Mouse (Mus musculus) ovary, postnatal 14 days (tissue): ENCODE measurements around the gene Phf11c.
"Not testable (repeated sequence)": the region's sequence is repeated elsewhere in the genome, so short reads cannot be mapped to it uniquely, and the experiment has no call there.

ENCODE experiments used
- DNase-seq: peaks from one replicate; pipeline ENCODE4 v3.0.0; 2022; ENCODE audit warnings: low spot score

Gene Phf11c

DNA sequence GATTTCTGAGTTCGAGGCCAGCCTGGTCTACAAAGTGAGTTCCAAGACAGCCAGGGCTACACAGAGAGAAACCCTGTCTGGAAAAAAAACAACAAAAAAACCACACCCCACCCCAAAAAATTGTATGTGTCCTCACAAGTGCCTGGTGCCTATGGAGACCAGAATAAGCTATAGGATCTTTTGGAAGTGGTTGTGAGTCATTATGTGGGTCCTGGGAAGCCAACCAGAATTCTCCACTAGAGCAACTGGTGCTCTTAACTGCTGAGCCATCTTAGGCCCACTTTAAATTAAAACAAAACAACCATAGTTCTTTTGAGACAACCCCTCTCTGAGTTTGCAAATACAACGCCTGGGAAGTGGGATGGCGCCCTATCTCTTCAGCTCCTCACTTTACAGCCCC is at the start of gene Phf11c:
Phf11c (minus strand) TSS at position 101 of the 400 bp plus-strand sequence.
- DNase-seq = no peak

DNA sequence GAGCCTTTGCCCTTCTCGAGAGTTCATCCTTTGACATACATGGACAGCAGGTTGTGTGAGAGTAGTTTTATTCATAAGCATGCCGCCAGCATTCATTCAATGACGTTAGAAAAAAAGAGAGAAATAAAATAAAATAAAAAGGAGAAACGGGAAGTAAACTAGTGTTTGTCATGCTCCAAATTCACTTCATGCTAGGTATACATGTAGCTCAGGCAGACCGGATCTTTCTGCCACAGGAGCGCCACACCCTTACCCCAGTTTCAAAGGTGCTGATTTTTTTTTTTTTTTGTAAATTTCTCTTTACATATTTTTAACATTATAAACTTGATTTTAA is 46.3 kb upstream of the Phf11c start:
- no peak for DNase-seq

DNA sequence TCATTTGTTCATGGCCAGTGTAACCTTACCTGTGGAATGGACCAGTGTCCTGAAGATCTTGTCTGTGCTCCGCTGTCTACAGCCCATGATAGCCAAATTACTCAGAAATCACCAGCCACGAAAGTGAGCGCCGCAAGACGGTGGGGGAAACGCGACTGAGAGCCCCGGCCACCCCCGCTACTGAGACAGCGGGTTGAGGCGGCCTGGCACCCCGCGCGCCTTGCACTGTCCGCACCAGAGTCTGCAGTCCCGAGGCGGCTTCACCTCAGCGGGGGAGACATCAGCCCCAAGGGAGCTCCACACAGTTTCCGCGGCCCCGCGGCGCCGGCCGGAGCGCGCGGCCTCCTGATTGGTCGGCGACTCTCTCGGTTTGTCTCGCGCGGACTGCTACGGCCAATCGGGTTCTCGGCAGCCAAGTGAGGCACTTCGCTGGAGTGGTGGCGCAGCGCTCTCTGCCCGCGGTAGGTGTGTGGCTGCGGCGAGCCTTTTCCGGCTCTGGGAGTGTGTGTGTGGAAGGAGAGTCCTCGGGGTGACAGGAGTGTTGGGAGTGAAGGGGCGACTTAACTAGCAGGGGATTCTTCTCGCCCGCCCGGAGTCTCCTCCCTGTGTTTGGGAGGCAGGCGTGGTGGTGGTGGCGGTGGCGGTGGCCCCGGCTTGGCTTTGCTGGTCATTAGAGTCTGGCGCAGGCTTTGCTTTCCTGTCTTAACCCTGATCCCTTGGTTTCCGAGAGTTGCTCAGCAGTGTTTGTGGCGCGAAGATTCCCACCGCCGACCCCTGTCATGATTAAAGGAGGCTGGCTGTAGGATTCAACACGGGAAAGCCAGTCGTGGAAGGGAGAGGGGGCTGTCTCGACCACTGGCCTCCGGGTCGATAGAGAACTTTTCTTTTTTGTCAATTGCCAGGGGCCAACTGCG is 45.6 kb upstream of the Phf11c start, which contains the start of the genes Setdb2 and Cab39l:
Setdb2 (minus strand) TSS at position 327 of the 914 bp plus-strand sequence.
Cab39l (plus strand) TSS at position 415 of the 914 bp plus-strand sequence.
- DNase-seq = peak; percentile 89

DNA sequence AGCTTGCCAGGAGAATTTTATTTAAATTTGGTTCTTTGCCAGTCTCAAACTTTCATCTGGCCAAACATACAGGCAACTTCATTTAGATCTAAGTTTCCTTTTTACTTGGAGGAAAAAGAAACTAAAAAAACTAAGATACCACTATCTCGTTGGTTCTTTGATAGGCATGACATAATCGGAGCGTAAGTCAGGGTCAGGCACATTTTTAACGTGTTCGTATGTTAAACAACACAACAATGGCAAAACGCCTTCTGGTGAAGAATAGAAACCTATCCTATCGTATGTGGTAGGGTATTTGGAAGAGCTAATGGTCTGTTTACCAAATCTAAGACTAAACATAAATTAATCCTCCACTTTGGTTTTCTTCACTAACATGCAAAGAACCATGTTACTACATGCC is 44.9 kb upstream of the Phf11c start:
- no peak for DNase-seq

DNA sequence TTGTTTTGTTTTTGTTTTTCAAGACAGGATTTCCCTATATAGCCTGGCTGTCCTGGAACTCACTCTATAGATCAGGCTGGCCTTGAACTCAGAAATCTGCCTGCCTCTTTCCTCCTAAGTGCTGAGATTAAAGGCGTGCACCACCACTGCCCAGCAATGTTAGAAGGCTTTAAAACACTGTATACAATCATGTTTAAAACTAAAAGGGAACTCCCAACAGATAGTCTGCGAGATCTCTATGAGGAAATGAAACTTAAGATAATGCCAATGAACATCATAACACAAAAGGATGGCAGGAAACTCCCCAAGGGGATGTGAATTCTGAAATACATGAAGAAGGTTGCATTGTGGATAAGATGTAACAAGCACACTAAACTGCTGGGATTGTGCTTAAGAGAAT is 43.3 kb upstream of the Phf11c start:
- DNase-seq = no peak

DNA sequence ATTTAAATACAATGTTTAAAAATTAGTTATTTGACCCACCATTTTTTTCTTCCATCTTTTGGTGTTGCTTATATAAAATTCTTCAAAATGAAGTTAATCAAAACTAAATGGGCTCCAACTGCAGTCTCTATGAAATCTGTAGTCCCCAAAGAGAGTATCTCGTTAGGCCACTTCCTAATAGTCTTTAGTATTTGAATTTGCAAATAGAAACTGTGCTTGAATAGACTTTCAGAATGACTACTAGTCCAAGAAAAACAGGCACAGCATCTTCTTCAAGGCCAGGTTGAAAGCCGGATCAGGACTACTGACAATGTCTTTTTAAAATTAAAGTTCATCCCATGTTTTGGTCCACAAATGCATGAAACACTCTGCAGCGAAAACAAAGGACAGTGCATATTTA is 42.2 kb upstream of the Phf11c start:
- no peak for DNase-seq

DNA sequence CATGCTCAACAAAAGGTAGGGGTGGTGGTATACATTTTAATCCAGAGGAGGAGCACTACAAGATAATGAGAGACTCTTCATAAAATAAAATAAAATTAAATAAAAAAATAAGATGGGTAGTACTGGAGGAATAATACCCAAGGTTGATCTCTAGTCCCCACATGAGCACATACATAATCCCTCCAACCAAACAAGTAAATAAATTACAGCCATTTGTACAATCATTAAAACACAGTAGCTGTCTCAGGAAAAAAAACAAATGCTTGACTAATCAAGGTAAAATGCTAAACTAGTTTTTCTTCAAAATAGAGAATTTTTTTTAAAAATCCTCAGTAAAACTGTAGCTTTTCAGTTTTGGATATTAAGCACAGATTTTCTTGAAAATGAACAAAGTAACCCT is 40.0 kb upstream of the Phf11c start:
- no peak for DNase-seq

DNA sequence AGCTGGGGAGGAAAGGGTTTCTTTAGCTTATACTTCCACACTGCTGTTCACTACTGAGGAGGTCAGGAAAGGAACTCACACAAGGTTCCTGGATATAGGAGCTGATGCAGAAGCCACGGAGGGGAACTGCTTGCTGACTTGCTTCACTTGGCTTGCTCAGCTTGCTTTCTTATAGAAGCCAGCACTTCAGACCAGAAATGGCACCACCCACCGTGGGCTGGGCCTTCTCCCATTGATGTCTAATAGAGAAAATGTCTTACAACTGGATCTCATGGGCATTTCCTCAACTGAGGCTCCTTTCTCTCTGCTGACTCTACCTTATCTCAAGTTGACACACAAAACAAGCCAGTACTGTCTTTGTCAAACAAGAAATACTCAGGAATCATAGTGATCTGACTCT is 38.7 kb upstream of the Phf11c start:
- no peak for DNase-seq

DNA sequence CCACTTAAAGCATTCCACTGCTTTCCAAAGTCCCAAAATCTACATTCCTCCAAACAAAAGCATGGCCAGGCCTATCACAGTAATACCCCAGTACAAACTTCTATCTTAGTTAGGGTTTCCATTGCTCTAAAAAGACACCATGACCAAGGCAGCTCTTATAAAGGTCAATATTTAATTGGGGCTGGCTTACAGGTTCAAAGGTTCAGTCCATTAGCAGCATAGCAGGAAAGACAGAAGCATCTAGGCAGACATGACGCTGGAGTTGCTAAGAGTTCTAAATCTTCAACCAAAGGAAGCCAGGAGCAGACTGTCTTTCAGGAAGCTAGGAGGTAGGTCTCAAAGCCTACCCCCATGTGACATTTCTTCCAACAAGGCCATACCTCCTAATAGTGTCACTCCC is 35.4 kb upstream of the Phf11c start:
- DNase-seq = no peak

DNA sequence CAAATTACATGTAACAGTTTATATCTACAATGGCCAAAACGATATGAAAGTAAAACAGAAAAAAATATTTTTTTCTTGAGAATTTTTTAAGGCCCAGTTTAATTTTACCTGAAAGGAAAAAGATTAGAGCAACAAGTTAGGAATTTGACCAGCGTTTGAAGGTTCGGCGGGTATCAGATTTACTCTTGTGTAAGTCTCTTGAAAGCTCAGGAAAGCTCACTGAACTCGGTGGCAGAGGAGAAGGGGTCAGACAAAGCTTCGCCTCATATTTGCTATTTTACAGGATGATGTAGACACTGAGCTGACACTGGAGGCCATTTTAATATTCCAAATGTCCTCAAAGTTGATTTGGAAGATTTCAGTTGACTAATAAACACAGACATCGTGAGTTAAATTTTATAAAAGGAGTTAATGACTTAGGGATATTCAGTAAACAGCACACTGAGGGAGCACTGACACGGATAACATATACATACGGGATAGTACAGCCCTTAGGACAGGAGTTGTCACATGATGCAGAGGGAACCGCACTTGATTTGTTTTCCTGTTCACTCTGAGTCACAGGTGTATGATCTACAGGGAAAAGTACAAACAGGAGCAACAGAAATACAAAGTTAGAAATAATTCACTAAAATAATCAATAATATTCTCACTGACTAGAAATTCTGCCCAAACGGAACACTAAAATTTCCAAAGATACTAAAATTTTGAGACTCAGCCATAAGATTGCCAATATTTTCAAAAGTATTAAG is 27.9 kb upstream of the Phf11c start:
- no peak for DNase-seq

DNA sequence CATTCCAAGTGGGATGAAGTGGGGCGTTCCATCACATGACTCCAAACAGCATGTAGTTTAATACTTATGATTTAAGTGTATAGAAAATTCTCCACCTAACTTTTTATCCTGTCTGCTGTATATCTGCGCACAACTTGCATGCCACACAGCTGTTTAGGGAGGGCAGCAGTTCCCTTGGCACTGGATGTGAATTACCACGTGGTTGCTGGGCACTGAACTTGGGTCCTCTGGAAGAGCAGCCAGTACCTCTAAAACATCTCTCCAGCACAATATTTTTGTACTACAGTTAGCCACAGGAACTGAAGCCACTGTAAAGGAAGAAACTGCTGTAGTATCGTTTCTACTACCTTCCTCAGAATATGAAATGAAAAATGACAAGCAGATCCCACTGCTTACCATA is 23.0 kb upstream of the Phf11c start:
- DNase-seq = no peak

DNA sequence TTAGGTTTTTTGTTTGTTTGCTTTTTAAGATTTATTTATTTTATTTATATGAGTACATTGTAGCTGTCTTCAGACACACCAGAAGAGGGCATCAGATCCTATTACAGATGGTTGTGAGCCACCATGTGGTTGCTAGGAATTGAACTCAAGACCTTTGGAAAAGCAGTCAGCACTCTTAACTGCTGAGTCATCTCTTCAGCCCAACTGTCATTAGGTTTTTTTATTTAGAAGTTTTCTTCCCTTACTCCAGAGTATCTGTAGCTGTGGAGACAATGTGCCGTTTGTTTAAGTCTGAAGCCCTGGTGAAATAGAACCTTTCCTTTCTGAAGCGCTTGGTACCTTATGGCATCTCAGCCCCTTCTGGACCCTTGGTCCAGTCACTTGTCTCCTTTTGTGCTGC is 19.8 kb upstream of the Phf11c start:
- DNase-seq = not testable (repeated sequence)

DNA sequence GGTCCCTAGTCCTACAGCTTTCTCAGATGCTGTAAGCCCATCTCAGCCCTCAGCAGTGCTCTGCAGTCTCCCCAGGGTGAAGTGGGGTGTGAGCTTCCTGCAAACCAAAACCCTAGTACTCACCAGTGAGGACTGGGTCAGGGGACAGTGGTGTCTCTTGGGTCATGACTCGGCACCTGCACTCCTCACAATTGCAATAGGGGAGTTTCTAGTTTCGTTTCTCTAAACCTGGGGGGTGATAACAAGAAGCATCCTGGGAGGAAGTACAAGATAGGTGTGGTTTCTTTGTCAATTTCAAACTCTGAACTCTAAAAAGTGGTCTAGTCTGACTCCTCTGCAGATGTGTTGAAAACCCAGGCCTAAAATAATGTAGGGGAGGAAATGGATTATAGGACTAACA is 1.8 kb upstream of the Phf11c start:
- DNase-seq = no peak

DNA sequence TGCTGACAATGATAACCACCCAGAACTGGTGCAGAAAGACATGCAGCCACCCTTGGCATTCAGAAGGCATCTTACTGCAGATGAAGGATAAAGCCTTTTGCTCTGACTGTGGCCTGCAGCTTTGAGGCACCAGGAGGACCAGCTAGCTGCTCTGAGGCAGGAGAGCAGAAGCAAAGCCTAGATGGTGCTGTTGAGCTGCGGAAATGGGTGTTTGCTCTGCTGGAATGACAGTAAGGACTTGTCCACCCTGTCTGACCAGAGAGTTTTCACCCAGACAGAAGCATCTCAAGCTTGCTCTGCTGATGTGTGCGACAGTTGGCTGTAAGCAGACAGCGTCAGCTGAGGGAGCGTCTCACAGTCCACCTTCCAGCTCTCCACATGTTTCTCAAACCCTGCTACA is 5.0 kb downstream of the Phf11c start:
- DNase-seq = not testable (repeated sequence)

DNA sequence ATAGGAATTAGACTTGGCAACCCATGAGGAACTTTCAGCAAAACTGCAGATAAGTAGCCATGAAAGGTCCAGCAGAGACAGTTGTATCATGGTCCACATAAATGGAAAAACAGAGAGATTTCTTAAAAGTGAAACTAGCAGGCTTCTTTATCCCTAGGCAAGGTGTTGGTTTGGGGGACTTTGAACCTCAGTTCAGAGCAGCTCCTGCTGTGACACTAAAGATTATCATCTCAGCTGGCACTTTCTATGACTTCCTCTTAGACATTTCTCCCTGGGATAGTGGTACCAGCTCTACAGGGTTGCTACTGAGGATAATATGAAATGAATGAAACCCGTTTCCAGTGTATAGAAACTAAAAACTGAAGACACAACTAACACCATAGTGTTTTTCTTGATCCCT is 5.6 kb downstream of the Phf11c start:
- DNase-seq = no peak

DNA sequence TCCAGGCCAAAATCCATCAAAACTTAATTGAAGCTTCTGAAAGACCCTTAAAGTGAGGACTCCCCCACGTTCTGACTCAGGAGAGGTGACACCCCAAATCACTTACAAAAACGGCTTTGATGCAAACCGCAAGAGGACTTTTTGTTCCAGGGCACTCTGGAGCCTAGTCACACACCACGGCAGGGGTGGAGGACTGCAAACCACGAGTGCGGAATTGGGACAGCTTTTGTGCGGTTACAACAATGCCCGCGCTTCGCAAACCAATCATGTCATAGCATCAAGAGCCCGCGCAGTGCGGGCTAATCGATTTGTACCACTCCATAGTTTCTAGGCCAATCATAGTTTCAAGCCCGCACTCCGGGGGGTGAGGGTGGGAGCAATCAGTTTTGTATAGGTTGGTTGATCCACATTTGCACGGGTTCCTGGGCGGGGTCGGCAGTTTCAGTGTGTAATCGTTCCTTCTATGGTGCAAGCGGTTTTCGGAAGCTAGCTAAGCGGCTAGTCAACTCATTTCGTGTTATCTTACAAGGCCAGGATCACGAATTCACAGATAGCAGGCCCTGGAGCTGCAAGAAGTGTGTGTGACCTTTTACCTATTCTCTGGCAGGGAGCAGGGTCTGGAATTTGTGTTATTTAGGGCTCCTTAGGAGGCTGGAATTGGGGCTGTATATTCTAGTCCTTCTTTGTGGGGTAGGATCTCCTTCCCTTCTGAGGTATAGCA is 24.7 kb downstream of the Phf11c start:
- no peak for DNase-seq

DNA sequence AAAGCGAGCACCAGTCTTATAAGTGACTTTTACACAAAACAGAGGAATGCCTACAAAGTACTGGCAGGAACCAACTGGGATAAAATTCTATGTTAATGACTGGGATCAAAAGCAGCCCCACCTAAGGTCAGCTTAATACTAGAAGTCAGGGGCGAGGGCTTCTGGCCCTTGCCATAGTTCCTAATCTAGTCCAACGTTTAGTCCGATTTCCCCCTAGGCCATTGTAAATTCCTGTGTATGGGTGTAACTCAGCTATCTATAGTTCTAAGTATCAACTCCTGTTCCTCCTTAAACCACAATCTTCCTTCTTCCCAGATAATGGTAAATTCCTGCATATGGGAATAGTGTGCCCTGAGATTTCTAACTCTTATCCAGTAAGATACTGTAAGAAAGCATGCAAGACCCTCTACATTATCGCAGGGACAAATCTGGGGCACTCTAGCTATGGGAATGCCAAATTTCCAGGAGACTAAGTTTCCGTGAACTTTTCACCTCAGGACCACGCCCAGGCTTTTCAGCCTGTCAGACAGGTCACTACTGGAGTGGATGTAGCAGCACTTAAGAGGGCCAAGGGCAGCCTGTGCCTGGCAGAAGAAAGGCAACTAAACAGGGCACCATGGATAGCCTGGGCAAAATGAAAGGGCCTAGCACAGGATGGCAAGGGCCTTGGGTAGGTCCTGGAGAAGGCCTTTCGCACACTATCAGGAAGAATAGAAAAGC is 28.6 kb downstream of the Phf11c start:
- DNase-seq = no peak

DNA sequence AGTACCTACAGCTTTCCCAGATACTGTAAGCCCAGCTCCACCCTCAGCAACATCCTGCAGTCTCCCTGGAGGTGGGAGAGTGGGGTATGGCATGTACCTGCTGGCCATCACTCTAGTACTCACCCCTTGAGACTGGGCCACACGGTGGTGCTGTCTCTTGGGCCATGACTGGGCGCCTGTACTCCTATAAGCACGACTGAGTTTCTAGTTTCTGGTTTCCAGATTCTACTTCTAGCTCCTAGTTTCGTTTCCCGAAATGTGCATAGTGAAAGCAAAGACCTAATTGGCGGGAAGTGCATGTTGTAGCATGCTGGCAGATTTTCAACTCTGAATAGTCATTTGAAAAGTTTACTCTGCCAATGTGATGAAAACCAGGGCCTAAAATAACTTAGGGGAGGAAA is 29.9 kb downstream of the Phf11c start, which contains the start of gene Phf11d:
Phf11d (minus strand) TSS at position 227 of the 401 bp plus-strand sequence.
- peak; percentile 13 for DNase-seq

DNA sequence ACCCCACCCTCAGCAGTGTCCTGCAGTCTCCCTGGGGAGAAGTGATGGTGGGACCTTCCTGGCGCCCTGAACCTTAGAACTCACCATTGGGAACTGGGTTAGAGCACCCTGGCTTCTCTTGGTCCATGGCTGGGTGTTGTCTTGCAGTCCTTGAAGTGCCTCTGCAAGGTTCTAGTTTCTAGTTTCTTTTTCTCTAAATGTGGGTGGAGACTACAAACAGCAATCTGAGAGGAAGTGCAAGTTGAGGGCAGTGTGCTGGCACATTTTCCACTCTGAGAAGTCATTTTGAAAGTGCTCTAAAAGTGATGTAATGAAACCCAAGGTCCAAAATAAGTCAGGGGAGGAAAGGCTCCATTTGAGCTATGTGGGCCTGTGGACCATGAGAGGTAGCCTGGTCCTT is 54.0 kb downstream of the Phf11c start, which contains the start of gene Phf11b:
Phf11b (minus strand) TSS at position 163 of the 400 bp plus-strand sequence.
- DNase-seq = not testable (repeated sequence)

DNA sequence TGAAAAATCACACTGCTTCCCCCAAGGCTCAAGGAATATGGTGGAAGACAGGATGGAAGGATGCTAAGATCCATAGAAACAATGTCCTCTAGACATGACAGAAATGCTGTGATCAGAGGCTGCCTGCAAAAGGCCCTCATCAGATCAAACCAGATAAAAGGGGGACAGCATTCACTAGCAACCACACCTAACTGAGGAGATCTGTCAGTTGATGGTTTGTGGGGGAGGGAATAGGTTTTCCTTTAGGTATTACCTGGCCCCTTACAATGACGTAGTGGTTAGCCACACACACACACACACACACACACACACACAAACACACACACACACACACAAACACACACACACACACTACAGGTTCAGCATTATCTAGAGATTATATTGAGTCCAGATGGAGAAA is 55.6 kb downstream of the Phf11c start:
- no peak for DNase-seq

DNA sequence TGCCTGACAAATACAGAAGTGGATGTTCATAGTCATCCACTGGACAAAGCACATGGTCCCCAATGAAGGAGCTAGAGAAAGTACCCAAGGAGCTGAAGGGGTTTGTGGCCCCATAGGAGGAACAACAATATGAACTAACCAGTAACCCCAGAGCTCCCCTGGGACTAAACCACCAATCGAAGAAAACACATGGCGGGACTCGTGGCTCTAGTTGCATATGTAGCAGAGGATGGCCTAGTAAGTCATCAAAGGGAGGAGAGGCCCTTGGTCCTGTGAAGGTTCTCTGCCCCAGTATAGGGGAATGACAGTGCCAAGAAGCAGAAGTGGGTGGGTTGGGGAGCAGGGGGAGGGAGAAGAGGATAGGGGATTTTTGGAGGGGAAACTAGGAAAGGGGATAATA is 59.1 kb downstream of the Phf11c start:
- not testable (repeated sequence) for DNase-seq
